Mouse (Mus musculus): ENCODE results near the gene Ndufaf7. TPM values are rescaled to one million over a fixed set of nuclear protein-coding genes. Genes with fewer than 3 reads are reported as not detected.
A peak's percentile ranks its signal among the peaks of the same experiment; 100 is the strongest.

The Ndufaf7 gene
- total RNA-seq (2015; ENCODE audit: low replicate concordance) (5.0 and 23.0 TPM in 2 replicates), total RNA-seq (2017; ENCODE audit: low replicate concordance) (8.4 and 8.7 TPM in 2 replicates)

- ATAC-seq (replicated peaks; ENCODE audit: low FRiP score, poor library complexity, severe bottlenecking), result peak; percentile 99
Observed at GRCm38 (mm10) chr17:78936466-78937228, at the start of gene Ndufaf7, which contains the start of gene Cebpz. Gene Ndufaf7, plus strand, starts transcription at chr17:78937136. Gene Cebpz, minus strand, starts transcription at chr17:78937066.

- no peak for ATAC-seq (replicated peaks; ENCODE audit: low FRiP score, poor library complexity, severe bottlenecking)
Observed at GRCm38 (mm10) chr17:78888554-78888953, 48.4 kb upstream of the Ndufaf7 start.

- ATAC-seq (replicated peaks; ENCODE audit: low FRiP score, poor library complexity, severe bottlenecking), result 0 out of 2 replicates have a peak, but pooled peaks have one; percentile 38
Observed at GRCm38 (mm10) chr17:78889184-78889583, 47.8 kb upstream of the Ndufaf7 start.

- no peak for ATAC-seq (replicated peaks; ENCODE audit: low FRiP score, poor library complexity, severe bottlenecking)
Observed at GRCm38 (mm10) chr17:78891020-78891419, 45.9 kb upstream of the Ndufaf7 start.

- ATAC-seq (replicated peaks; ENCODE audit: low FRiP score, poor library complexity, severe bottlenecking), result no peak
Observed at GRCm38 (mm10) chr17:78894991-78895390, 41.9 kb upstream of the Ndufaf7 start.

GRCm38 (mm10) chr17:78895394-78895793 lies 41.5 kb upstream of the Ndufaf7 start:
- no peak for ATAC-seq (replicated peaks; ENCODE audit: low FRiP score, poor library complexity, severe bottlenecking)

- no peak for ATAC-seq (replicated peaks; ENCODE audit: low FRiP score, poor library complexity, severe bottlenecking)
Observed at GRCm38 (mm10) chr17:78903158-78903557, 33.8 kb upstream of the Ndufaf7 start.

GRCm38 (mm10) chr17:78906892-78907291 lies 30.0 kb upstream of the Ndufaf7 start, which contains the start of gene Sult6b1:
Gene Sult6b1, minus strand, starts transcription at chr17:78906992.
- no peak for ATAC-seq (replicated peaks; ENCODE audit: low FRiP score, poor library complexity, severe bottlenecking)

GRCm38 (mm10) chr17:78909374-78909773 lies 27.6 kb upstream of the Ndufaf7 start:
- no peak for ATAC-seq (replicated peaks; ENCODE audit: low FRiP score, poor library complexity, severe bottlenecking)

- ATAC-seq (replicated peaks; ENCODE audit: low FRiP score, poor library complexity, severe bottlenecking), result no peak
Observed at GRCm38 (mm10) chr17:78912861-78913281, 24.1 kb upstream of the Ndufaf7 start.

GRCm38 (mm10) chr17:78913921-78914320 lies 23.0 kb upstream of the Ndufaf7 start:
- no peak for ATAC-seq (replicated peaks; ENCODE audit: low FRiP score, poor library complexity, severe bottlenecking)

- ATAC-seq (replicated peaks; ENCODE audit: low FRiP score, poor library complexity, severe bottlenecking), result peak; percentile 44
Observed at GRCm38 (mm10) chr17:78915772-78916171, 21.2 kb upstream of the Ndufaf7 start.

GRCm38 (mm10) chr17:78916369-78916813 lies 20.5 kb upstream of the Ndufaf7 start, which contains the start of gene Cebpzos:
Gene Cebpzos, plus strand, starts transcription at chr17:78916500.
- peak; percentile 96 for ATAC-seq (replicated peaks; ENCODE audit: low FRiP score, poor library complexity, severe bottlenecking)

- no peak for ATAC-seq (replicated peaks; ENCODE audit: low FRiP score, poor library complexity, severe bottlenecking)
Observed at GRCm38 (mm10) chr17:78916899-78917298, 20.0 kb upstream of the Ndufaf7 start.

- no peak for ATAC-seq (replicated peaks; ENCODE audit: low FRiP score, poor library complexity, severe bottlenecking)
Observed at GRCm38 (mm10) chr17:78917696-78918095, 19.2 kb upstream of the Ndufaf7 start.

GRCm38 (mm10) chr17:78935857-78936256 lies 1.1 kb upstream of the Ndufaf7 start:
- ATAC-seq (replicated peaks; ENCODE audit: low FRiP score, poor library complexity, severe bottlenecking), result no peak

GRCm38 (mm10) chr17:78937229-78937853 lies 405 bp downstream of the Ndufaf7 start:
- ATAC-seq (replicated peaks; ENCODE audit: low FRiP score, poor library complexity, severe bottlenecking), result peak; percentile 67

- no peak for ATAC-seq (replicated peaks; ENCODE audit: low FRiP score, poor library complexity, severe bottlenecking)
Observed at GRCm38 (mm10) chr17:78938927-78939326, 2.0 kb downstream of the Ndufaf7 start.

GRCm38 (mm10) chr17:78942579-78942978 lies 5.6 kb downstream of the Ndufaf7 start:
- no peak for ATAC-seq (replicated peaks; ENCODE audit: low FRiP score, poor library complexity, severe bottlenecking)

GRCm38 (mm10) chr17:78951225-78951624 lies 14.3 kb downstream of the Ndufaf7 start:
- ATAC-seq (replicated peaks; ENCODE audit: low FRiP score, poor library complexity, severe bottlenecking), result no peak

- ATAC-seq (replicated peaks; ENCODE audit: low FRiP score, poor library complexity, severe bottlenecking), result no peak
Observed at GRCm38 (mm10) chr17:78952070-78952469, 15.1 kb downstream of the Ndufaf7 start.
